Mouse (Mus musculus): Measurements from ENCODE around the gene Rbm8a.

Rbm8a gene

DNA sequence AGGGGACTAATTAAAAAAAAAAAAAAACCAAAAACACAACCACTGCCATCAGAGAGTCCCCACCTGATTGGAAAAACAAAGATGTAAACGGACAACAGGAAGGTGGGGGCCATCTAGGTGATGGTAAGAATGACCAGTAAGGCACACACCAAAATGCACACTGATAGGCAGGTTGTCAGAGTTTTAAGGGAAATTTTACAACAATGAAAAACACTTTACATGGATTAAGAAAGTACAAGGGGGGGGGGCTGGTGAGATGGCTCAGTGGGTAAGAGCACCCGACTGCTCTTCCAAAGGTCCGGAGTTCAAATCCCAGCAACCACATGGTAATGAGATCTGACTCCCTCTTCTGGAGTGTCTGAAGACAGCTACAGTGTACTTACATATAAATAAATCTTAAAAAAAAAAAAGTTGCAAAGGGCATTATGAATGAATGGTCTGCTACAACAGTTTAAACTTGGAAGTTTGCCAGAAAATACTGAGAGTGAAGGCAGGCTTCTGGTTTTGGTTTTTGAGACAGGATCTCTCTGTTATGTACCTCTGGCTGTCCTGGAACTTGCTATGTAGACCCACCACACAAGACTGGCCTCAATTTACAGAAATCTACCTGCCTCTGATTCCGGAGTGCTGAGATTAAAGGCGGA, 38.8 kb downstream of the Rbm8a start:
- in situ Hi-C loops (cut with MboI, MseI): no loop called here

DNA sequence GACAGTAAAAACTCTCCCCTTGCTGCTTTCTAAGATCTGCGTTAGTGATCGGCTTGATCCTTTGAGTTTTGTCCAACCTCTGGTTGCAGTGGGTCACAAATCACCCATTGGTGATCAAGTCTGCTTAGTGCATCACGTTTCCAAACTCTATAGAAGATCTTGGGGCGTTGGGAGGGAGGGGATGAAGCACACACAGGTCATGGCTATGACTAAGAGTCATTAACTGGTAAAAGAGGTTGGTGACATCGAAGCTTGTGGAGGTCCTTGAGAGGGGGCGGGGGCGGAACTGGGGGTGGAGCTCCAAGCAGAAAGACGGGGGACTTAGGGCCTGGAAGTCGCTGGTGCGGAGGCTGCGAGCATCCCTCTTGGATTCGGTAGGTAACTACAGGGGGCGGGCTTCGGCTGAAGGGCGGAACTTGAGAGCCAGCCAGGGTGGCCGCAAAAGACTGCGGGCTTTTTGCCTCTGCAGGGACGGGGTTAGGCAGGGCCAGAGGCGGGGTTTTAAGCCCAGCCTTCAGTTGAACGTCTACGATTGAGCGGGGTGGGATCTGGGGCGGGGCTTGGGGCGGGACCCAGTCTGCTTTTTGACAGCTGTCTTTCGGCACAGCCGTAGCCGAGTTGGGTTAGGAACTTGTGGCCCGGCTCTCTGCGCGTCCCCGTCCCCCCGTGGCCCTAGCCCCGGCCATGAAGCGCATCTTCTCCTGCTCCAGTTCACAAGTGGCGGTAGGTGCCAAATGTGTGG, 40.2 kb downstream of the Rbm8a start, which contains the start of gene Ankrd35:
Gene Ankrd35, plus strand, starts transcription at position 405 of the 742 bp plus-strand sequence.
- in situ Hi-C loops (cut with MboI, MseI): no loop called here

DNA sequence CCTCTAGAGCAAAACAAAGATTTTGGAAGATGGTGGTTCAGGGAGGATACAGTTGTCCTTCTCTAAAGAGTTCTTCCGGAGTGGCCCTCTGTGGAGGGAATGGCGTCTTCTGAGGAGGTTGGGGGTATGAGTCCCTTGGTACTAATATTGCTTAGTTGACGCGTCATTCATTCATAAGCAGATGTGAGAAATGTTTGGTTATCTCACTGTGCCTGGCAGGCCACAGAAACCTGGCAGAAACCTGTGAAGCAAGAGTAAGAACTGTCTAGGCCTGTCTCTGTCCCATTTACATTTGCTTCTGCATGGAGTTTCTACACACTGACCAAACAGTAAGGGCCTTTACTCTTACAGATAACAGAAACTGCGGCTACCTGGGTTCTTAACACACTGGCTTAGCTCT, 41.8 kb downstream of the Rbm8a start:
- in situ Hi-C loops (cut with MboI, MseI): no loop called here

DNA sequence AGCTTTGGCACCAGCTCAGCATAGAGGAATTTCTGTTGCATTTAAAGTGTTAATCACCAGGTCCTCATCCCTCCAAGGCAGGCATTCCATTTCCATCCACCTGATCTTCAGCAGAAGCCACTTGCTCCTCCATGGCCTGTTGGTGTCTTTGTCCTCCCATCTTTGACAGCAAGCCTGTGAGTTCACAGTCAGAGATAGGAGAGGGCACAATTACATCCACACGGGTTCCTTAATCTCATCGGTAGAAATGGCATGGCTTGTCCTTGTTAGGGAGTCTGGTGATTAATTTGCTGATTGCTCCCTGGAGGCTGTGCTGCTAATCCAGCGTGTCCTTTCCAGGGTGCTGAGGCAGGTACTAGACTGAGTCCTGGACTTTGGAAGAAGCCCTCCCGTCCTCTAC, 43.8 kb downstream of the Rbm8a start:
- in situ Hi-C loops (cut with MboI, MseI): no loop called here

DNA sequence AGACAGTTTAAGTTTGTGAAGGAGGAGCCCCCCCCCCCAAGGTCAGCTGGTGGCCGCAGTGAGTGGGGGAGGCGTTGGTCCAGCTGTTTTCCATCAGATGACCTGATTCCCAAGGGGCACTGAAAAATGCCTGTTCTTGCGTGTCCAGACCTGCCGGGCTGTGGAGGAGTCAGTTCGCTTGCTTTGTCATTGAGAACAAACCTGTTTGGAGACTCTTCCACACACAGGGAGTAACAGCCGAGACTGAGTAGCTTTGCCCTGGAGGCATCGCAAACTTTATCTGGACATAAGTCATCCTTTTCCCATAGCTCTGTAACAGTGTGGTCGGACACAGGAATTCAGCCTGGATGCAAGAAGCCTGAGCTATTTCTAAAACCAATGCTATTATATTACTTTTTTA, 44.7 kb downstream of the Rbm8a start:
- in situ Hi-C loops (cut with MboI, MseI): no loop called here

DNA sequence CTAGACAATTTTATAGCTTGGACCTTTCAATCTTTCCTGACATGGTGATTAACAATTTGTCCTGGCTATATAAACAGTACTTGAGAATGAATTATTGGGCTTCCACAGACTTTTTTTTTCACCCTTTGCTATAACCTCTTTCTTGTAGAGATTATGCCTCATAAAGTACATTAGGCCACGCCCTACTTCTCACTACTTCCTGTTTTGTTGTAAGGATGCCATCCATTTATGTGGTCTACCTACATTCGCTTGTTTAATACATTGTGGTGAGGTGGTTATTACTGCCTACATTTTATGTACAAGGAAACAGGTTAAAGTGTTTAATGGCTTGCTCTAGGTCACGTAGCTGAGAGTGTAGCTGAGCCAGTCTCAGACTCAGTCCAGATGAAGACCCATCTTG, 45.4 kb downstream of the Rbm8a start:
- in situ Hi-C loops (cut with MboI, MseI): no loop called here

DNA sequence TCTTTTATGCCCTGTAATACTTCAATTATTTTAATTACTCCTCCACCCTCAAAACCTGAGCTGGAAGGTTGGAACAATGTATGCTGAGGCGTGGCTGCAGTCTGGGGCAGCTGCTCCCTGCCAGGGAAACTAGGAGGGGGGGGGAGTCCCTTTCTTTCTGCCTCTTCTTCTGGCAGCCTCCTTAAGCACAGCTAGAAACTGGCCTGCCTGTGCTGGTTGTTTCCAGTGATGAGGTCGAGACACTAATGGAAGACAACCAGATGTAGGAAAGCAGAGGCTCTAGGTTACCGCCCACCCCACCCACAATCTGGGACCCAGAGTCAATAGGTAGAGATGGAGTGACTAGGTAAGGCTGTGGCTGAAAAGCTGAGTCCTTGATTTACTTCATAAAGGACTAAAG, 46.0 kb downstream of the Rbm8a start:
- in situ Hi-C loops (cut with MboI, MseI): no loop called here

DNA sequence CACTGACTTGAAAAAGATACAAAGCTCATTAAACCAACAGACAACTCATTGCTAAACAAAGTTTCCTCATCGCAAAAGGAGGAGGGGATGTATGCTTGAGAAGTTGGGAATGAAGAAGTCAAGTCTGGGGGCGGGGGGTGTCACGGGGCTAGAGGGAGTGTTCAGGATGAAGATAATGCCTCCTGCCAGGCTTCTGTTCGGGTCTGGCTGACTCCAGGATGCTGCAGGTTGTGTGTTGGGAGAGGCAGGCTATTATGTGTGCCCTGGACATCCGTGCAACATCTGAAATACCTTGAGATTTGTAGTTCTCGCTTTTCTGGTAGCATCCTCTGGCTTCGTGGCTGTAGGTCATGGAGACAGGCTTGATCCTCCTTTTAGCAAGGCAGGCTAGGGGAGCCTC, 48.7 kb downstream of the Rbm8a start:
- in situ Hi-C loops (cut with MboI, MseI): no loop called here

DNA sequence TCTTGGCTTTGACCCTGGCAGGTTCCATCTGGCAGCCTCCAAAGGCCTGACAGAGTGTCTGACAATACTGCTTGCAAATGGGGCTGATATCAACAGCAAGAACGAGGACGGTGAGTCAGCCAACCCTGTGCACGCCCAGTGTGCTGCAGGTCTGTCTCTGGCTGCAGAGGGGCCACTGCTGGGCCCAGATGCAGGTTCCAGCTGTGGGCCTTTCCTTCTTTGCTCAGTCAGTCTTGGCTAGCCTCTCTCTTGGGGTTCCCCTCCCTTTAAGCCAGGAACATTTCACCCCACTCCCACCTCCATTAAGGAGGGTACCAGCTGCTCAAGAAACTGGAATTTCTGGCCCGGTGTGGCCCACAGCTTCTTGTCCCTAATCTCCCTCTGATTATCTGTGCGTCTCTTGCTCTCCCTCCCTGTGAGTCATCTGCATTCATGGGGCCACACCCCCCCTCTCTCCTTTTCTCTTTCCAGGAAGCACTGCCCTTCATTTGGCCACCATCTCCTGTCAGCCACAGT, 49.5 kb downstream of the Rbm8a start:
- in situ Hi-C loops (cut with MboI, MseI): no loop called here

DNA sequence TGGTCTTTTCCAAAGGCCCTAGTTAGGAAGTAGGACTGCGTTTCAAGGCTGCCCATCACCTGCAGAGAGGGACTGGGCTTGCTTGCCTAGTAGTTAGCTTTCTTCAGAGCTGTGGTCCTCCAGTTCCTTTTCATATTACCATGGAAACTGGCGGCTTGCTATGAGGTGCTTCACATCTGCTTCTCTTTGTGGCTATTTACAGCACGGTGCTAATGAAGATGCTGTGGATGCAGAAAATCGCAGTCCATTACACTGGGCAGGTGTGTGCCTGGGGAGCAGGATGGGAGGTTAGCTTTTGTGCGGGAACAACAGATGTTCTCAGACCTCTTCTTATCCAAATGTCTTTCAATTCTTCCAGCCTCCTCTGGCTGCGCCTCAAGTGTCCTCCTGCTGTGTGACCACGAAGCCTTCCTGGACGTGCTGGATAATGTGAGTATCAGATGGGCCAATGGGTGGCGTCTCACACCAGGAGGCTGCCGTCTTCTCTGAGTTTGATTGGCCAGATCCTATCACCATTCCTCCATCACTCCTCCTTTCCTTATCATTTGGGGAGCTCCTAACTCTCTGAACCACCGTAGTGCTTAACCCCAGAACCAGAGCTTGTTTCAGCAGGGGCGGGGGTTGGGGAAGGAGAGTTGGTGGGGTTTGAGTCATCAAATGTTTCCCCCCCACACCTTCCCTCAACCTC, 50.7 kb downstream of the Rbm8a start:
- in situ Hi-C loops (cut with MboI, MseI): no loop called here

Measured in regulatory T cell (primary cell).